Mouse (Mus musculus): ENCODE measurements at regions not wholly inside any gene's neighbourhood (a gene's known extent, or its start where the extent isn't known, plus 50 kb on each side); places are given as distances from the start of the nearest gene placed in this dataset.

GRCm38 (mm10) chr2:51822976-51823375, 112.0 kb downstream of the Rbm43 start:
- peak in 1 of 2 experiments; percentile 18 for DNase-seq

GRCm38 (mm10) chr2:51830286-51830944, 104.5 kb downstream of the Rbm43 start:
- peak; percentile 89 to 90 for DNase-seq

GRCm38 (mm10) chr2:51830965-51831720, 103.8 kb downstream of the Rbm43 start:
- no peak for DNase-seq

- no peak for DNase-seq
Measured at GRCm38 (mm10) chr2:51837864-51838263, 97.1 kb downstream of the Rbm43 start.

GRCm38 (mm10) chr2:51840808-51841207, 94.2 kb downstream of the Rbm43 start:
- DNase-seq, result peak; percentile 79 to 86

GRCm38 (mm10) chr2:51844831-51845230, 90.1 kb downstream of the Rbm43 start:
- peak in 1 of 2 experiments; percentile 15 for DNase-seq

- no peak for DNase-seq
Measured at GRCm38 (mm10) chr2:51847556-51847955, 87.4 kb downstream of the Rbm43 start.

GRCm38 (mm10) chr2:51847964-51848363, 87.0 kb downstream of the Rbm43 start:
- DNase-seq, result no peak

GRCm38 (mm10) chr2:51848491-51848890, 86.5 kb downstream of the Rbm43 start:
- no peak for DNase-seq

GRCm38 (mm10) chr2:51850581-51850980, 84.4 kb downstream of the Rbm43 start:
- no peak for DNase-seq

GRCm38 (mm10) chr2:51851711-51852110, 83.3 kb downstream of the Rbm43 start:
- DNase-seq, result no peak

GRCm38 (mm10) chr2:51857226-51857625, 77.7 kb downstream of the Rbm43 start:
- no peak for DNase-seq

GRCm38 (mm10) chr2:51866045-51866444, 68.9 kb downstream of the Rbm43 start:
- no peak for DNase-seq

GRCm38 (mm10) chr2:51868878-51869510, 66.0 kb downstream of the Rbm43 start:
- no peak for DNase-seq

GRCm38 (mm10) chr2:51871571-51871970, 63.4 kb downstream of the Rbm43 start:
- DNase-seq, result no peak

All from cerebellum, postnatal 10 days (tissue).